Mouse (Mus musculus) kidney, adult 8-10 months (tissue): ENCODE measurements at regions not wholly inside any gene's neighbourhood (a gene's known extent, or its start where the extent isn't known, plus 50 kb on each side); places are given as distances from the start of the nearest gene placed in this dataset.

Source experiments
- DNase-seq, 2 experiments: peaks; one replicate each; pipeline ENCODE4 v3.0.0; 2022

- DNase-seq = peak; percentile 6 to 40
Observed at GRCm38 (mm10) chr1:194878440-194878839, 60.2 kb upstream of the Cd34 start.

DNA sequence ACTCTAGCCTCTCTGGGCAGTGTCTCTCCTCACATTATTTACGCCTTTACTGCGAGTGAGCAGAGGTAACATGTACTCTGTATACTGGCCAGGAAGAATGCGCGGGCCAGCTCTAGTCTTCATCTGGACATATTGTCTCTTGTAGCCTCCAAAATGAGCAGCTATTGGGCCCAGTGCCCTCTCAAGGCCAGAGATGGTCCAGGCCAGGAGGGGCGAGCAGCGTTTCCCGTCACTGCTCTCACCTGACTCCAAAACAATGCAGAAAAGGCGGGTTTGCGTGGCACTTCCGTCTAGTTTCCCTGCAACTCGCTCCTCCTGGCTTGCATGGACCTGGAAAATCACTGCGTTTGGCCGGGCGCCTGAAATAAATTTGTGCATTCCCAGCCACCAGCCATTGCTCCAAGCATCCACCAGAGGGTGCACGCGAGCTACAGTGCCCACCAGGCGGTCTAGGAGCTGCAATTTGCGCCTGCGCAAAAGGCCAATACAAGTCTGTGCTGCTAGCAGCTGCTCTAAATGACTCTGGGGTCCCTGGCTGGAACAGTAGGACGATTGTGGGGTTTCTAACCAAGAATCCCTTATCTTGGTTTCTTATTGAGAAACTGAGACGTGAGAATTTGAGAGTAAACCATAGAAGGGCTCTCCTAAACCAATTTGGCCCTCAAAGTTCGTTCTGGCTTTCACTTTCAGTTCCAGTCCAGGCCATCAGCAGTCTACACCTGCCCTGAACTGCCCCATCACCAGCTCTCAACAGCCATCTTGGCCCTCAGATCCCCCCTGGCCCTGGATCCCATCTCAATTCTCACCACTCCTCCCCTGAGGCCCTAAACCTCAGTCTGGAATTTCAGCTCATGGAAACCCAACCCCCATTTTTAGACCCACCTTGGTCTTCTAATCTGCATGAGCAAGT lies 59.0 kb upstream of the Cd34 start:
- DNase-seq = peak; percentile 93 to 97

GRCm38 (mm10) chr1:194881556-194882223 lies 56.9 kb upstream of the Cd34 start:
- DNase-seq = no peak

DNA sequence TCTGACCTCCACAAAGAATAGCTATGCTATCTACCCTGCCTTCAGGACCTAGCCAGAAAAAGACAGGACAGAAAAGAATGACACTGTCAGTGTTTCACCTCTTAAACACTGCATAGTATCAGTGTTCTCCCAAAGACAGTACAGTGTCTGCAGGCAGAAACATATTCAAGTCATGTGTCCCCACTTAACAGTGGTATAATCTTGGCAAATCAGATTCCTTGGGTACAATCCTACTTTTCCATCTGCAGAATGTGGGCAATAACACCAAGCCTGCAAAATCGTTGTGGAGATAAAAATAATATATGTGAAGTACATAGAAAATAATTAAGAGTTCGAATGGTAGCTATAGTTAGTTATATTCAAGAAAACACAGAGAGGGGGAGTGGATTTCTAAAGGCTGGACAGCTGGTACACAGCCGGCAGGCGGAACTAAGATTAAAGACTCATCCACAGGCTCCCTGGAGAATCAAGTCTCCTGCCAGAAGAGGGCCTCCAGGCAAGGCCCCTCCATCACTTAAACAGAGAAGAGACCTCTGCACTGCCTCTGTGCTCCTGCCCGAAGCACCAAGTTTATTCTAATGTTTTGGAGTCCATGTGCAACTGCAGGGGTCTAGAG lies 53.4 kb upstream of the Cd34 start:
- DNase-seq = no peak

DNA sequence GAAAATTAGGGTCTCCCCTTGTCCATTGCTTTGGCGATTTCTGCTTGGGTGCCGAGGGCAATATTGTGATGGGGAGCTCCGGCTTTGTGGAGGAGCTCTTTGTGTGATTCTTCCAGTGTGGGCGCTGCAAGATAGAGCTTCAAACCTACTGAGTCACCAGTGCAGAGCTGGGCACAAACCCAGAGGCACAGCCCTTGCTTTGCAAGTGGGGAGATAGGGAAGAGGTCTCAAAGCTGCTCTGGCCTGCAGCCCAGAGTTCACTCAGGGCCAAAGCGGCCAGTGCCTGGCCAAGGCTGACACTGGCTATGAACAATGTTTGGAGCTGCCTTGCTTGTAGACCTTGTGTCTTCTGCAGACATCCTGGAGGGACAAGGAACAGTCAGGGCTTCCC lies 52.9 kb upstream of the Cd34 start:
- DNase-seq = no peak
